Mouse (Mus musculus): ENCODE results near the gene Ssr3. TPM values are rescaled to one million over a fixed set of nuclear protein-coding genes. Genes with fewer than 3 reads are reported as not detected.

The Ssr3 gene
- 173 and 187 TPM in 2 replicates for polyA plus RNA-seq (2015; fragmentation: Nextera tagmentation; extraction: Ambion mirVana)

DNA sequence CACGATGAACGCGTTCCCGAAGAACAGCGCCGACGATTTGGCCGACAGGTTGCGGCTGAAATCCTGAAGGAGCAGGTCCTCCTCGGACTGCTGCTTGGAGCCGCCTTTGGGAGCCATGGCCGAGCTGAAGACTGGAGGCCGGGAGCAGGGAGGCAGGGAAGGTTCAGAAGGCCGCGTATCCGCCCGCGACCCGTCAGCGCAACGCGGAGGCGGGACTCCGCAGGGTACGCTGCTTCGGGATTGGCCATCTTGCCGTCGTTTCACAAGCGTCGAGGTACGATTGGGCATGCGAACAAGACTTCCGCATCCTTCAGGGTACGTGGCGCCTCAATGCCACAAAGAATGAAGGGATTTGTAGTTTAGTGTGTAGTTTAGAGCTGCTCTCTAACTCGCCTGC is at the start of gene Ssr3:
Gene Ssr3, minus strand, starts transcription at position 203 of the 397 bp plus-strand sequence.
- TF ChIP-seq EP300 (optimal IDR thresholded peaks at IDR 0.05) (no peak), CTCF (IDR thresholded peaks at IDR 0.05; ENCODE audit: low read depth) (peak; percentile 2; the same call in 1 of the 2 replicates)

DNA sequence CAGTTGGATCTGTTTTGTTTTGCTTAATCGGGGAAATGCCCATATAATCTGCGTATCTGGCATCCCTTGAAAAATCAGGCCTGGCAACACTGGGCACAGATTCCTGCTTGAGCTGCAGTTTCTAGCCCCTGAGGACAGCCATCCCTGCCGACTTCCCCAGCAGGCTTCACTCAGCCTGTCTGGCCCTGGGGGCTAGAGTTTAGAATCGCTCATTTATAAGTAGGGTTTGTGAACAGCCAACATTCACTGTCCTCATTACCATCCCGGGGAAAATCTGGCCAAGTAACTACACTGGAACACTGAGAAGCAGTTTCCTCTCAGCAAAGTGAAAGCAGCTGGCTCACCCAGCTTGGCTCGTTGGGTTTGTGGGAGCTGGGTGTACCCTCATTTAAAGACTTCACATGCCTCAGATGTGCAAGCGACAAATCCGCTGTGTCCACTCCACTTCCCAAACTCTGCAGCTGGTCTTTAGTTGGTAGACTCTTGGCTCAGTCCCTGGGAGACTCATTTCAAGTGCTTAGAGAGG is 49.2 kb upstream of the Ssr3 start:
- TF ChIP-seq EP300 (optimal IDR thresholded peaks at IDR 0.05) (no peak), CTCF (IDR thresholded peaks at IDR 0.05; ENCODE audit: low read depth) (no peak)
- Histone ChIP-seq H3K27ac (replicated peaks) (peak overlapping the region; percentile 75), H3K4me3 (ENCODE audit: low read depth, low read length) (no peak overlapping the region), H3K9ac (ENCODE audit: low read length) (peak overlapping the region; percentile 27; the same call in 1 of the 2 replicates), H3K9me3 (ENCODE audit: control insufficient read depth, low read length) (no peaks in the 10 kb centered on the region), H3K27me3 (ENCODE audit: control insufficient read depth, insufficient read depth, low read length) (no peaks in the 10 kb centered on the region), H3K36me3 (ENCODE audit: control insufficient read depth, insufficient read depth, low read length) (no peaks in the 10 kb centered on the region), H3K4me2 (replicated peaks; ENCODE audit: low read depth) (peak overlapping the region; percentile 32; the same call in 1 of the 2 replicates), H3K4me1 (replicated peaks; ENCODE audit: control insufficient read depth, insufficient read depth) (no peaks in the 10 kb centered on the region)
- WGBS = 42% methylated on average over 8 of the region's 8 CpGs
- DNase-seq (ENCODE audit: low spot score) (no peak), ATAC-seq (ENCODE audit: low FRiP score, low TSS enrichment) (peak; percentile 40; the same call in 1 of the 2 replicates)

More for the DNA sequence above, at the start of gene Ssr3:
- peak within 1 kb of the TSS; percentile 93 for H3K9ac ChIP-seq (ENCODE audit: low read length)
- H3K36me3 ChIP-seq (ENCODE audit: control insufficient read depth, insufficient read depth, low read length) = peaks cover 9% of the 10 kb centered on the region; the same call in 1 of the 2 replicates
- no peaks in the 10 kb centered on the region for H3K9me3 ChIP-seq (ENCODE audit: control insufficient read depth, low read length)
- ATAC-seq (ENCODE audit: low FRiP score, low TSS enrichment) (peak; percentile 100), DNase-seq (ENCODE audit: low spot score) (peak; percentile 96)
- peak within 1 kb of the TSS; percentile 95 for H3K27ac ChIP-seq (replicated peaks)
- WGBS = 0% methylated on average over 36 of the region's 36 CpGs
- peak within 1 kb of the TSS; percentile 88 for H3K4me3 ChIP-seq (ENCODE audit: low read depth, low read length)
- H3K4me2 ChIP-seq (replicated peaks; ENCODE audit: low read depth) = peak within 1 kb of the TSS; percentile 67
- no peaks in the 10 kb centered on the region; the same call in 1 of the 2 replicates for H3K4me1 ChIP-seq (replicated peaks; ENCODE audit: control insufficient read depth, insufficient read depth)
- H3K27me3 ChIP-seq (ENCODE audit: control insufficient read depth, insufficient read depth, low read length) = no peaks in the 10 kb centered on the region

DNA sequence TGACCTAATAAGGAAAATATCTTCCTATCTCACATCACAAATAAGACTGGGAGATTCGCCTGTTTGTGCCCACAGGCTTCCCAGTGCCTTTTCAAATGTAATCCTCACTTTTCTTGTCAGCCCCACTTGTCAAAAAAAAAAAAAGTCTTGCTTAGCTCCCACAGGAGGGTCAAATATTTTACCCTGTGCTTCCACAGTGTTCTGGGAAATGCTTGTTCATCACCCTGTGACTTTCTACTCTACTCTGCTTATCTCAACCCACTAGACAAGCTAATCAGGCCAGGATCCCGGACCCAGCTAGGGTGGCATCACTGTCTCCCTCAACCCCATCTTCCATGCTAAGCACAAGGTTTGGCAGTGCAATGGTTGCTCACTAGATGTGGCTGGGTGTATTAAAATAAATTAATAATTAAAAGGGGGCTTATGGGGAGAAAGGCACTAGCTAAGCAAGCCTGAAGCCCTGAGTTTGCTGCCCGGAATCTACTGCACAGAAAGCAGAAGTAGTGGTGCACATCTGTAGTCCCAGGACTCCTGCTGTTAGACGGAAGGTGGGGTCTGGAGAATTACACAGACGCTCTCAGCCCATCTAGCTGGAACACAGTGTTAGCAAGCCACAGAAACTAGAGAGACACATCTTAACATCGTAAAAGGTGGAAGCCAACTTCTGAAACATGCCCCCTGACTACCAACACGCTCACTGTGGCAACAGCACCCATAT is 46.2 kb upstream of the Ssr3 start:
- Histone ChIP-seq H3K4me3 (ENCODE audit: low read depth, low read length) (no peak overlapping the region), H3K27me3 (ENCODE audit: control insufficient read depth, insufficient read depth, low read length) (no peaks in the 10 kb centered on the region), H3K4me1 (replicated peaks; ENCODE audit: control insufficient read depth, insufficient read depth) (no peaks in the 10 kb centered on the region), H3K9me3 (ENCODE audit: control insufficient read depth, low read length) (no peaks in the 10 kb centered on the region), H3K36me3 (ENCODE audit: control insufficient read depth, insufficient read depth, low read length) (no peaks in the 10 kb centered on the region), H3K27ac (replicated peaks) (no peak overlapping the region), H3K4me2 (replicated peaks; ENCODE audit: low read depth) (no peak overlapping the region), H3K9ac (ENCODE audit: low read length) (no peak overlapping the region)
- WGBS = 80% methylated on average over 7 of the region's 7 CpGs
- ATAC-seq (ENCODE audit: low FRiP score, low TSS enrichment) = no peak
- no peak for DNase-seq (ENCODE audit: low spot score)
- no peak for TF ChIP-seq EP300 (optimal IDR thresholded peaks at IDR 0.05)

DNA sequence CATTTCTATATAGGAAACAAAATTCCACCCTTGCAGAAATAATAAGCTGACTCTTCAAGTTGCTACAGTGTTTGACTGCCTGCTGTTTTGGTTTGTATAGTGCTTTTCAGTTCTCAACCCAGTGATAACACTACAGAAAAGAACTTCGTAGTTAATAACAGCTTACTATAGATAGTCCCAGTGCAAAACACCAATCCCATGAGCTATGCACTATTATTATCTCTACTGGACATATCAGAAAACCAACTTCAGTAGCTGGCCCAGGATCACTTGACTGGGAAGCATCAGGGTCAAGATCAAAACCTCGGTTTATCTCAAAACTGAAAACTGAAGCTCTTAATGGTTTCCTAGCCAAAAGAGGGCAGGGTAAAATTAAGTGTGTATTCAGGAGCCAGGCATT is 43.4 kb upstream of the Ssr3 start:
- DNase-seq (ENCODE audit: low spot score) (no peak), ATAC-seq (ENCODE audit: low FRiP score, low TSS enrichment) (no peak)
- Histone ChIP-seq H3K4me2 (replicated peaks; ENCODE audit: low read depth) (no peak overlapping the region), H3K36me3 (ENCODE audit: control insufficient read depth, insufficient read depth, low read length) (no peaks in the 10 kb centered on the region), H3K9me3 (ENCODE audit: control insufficient read depth, low read length) (no peaks in the 10 kb centered on the region), H3K27me3 (ENCODE audit: control insufficient read depth, insufficient read depth, low read length) (no peaks in the 10 kb centered on the region), H3K9ac (ENCODE audit: low read length) (no peak overlapping the region), H3K27ac (replicated peaks) (no peak overlapping the region), H3K4me3 (ENCODE audit: low read depth, low read length) (no peak overlapping the region), H3K4me1 (replicated peaks; ENCODE audit: control insufficient read depth, insufficient read depth) (no peaks in the 10 kb centered on the region)
- WGBS = 45% methylated on average over 2 of the region's 2 CpGs
- TF ChIP-seq EP300 (optimal IDR thresholded peaks at IDR 0.05) (no peak), CTCF (IDR thresholded peaks at IDR 0.05; ENCODE audit: low read depth) (no peak)

DNA sequence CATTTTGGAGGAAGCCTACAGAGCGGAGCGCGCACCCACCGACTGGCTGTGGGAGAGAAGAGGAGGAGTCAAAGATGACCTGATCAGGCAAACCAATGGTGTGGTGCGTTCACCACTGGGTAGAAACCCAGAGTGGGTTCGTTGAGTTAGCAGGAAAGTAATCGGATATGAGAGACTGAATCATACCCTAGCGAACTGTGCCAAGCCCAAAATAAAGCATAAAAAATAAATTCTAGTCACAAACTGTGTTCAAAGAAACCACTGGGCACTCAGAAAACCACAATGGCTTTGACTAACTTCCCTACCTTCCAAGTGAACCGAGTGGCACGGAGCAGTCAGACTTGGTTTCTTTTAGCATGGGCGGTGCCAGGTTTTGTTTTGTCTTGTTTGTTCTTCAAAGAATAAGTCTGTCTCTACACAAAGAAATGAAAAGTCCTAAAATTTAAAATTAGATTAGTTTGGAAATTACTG is 42.7 kb upstream of the Ssr3 start:
- Histone ChIP-seq H3K36me3 (ENCODE audit: control insufficient read depth, insufficient read depth, low read length) (no peaks in the 10 kb centered on the region), H3K27ac (replicated peaks) (no peak overlapping the region), H3K4me3 (ENCODE audit: low read depth, low read length) (no peak overlapping the region), H3K9me3 (ENCODE audit: control insufficient read depth, low read length) (no peaks in the 10 kb centered on the region), H3K4me2 (replicated peaks; ENCODE audit: low read depth) (no peak overlapping the region), H3K9ac (ENCODE audit: low read length) (no peak overlapping the region), H3K27me3 (ENCODE audit: control insufficient read depth, insufficient read depth, low read length) (no peaks in the 10 kb centered on the region), H3K4me1 (replicated peaks; ENCODE audit: control insufficient read depth, insufficient read depth) (no peaks in the 10 kb centered on the region)
- TF ChIP-seq EP300 (optimal IDR thresholded peaks at IDR 0.05) (no peak), CTCF (IDR thresholded peaks at IDR 0.05; ENCODE audit: low read depth) (no peak)
- ATAC-seq (ENCODE audit: low FRiP score, low TSS enrichment) (no peak), DNase-seq (ENCODE audit: low spot score) (no peak)
- WGBS = 77% methylated on average over 11 of the region's 11 CpGs

DNA sequence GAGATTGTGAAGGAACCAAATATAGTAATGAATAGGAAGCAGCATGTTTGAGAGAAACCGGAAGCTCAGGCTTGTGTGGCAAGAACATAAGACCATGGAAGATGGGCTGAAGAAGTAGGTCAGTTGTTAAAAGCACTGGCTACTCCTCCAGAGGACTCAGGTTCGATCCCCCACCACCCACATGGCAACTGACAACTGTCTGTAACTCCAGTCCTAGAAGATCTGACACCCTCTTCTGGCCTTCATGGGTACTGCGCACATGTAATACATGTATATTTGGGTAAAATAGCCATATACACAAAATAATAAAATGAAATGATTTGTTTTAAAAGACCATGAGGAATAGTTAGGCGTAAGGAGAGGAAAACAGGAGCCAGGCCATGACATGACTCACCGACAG is 39.8 kb upstream of the Ssr3 start:
- Histone ChIP-seq H3K4me2 (replicated peaks; ENCODE audit: low read depth) (no peak overlapping the region), H3K9me3 (ENCODE audit: control insufficient read depth, low read length) (no peaks in the 10 kb centered on the region), H3K9ac (ENCODE audit: low read length) (no peak overlapping the region), H3K4me3 (ENCODE audit: low read depth, low read length) (no peak overlapping the region), H3K4me1 (replicated peaks; ENCODE audit: control insufficient read depth, insufficient read depth) (no peaks in the 10 kb centered on the region), H3K27me3 (ENCODE audit: control insufficient read depth, insufficient read depth, low read length) (no peaks in the 10 kb centered on the region), H3K27ac (replicated peaks) (no peak overlapping the region), H3K36me3 (ENCODE audit: control insufficient read depth, insufficient read depth, low read length) (no peaks in the 10 kb centered on the region)
- DNase-seq (ENCODE audit: low spot score) (no peak), ATAC-seq (ENCODE audit: low FRiP score, low TSS enrichment) (no peak)
- WGBS = 90% methylated on average over 5 of the region's 5 CpGs
- TF ChIP-seq EP300 (optimal IDR thresholded peaks at IDR 0.05) = no peak
- TF ChIP-seq CTCF (IDR thresholded peaks at IDR 0.05; ENCODE audit: low read depth) = peak; percentile 40

Measured in stomach, postnatal 0 days (tissue).